Mouse (Mus musculus) lung, postnatal 4 days (tissue): ENCODE data around the gene Ipcef1.
"Not testable (repeated sequence)": the region's sequence is repeated elsewhere in the genome, so short reads cannot be mapped to it uniquely, and the experiment has no call there.

ENCODE experiments used
- DNase-seq, 2 experiments: peaks; one replicate each; pipeline ENCODE4 v3.0.0; 2021

The Ipcef1 gene

DNA sequence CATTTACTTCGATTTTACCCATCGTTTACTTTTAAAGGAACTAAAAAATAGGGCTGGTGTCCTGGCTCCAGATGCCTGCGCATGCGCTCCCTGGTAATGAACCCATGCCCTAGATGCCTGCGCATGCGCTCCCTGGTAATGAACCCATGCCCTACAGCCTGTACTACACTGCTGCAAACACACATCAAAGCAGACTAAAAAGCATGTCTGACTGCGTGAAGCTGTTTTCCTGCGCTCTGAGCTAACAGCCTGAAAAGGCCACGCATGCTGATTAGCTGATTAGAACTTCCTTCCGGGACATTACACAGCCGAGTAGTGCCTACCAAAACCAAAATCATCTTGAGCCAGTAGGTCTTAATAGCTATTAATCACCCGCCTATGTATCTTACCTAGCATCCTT, 16.7 kb downstream of the Ipcef1 start:
- DNase-seq: no peak

DNA sequence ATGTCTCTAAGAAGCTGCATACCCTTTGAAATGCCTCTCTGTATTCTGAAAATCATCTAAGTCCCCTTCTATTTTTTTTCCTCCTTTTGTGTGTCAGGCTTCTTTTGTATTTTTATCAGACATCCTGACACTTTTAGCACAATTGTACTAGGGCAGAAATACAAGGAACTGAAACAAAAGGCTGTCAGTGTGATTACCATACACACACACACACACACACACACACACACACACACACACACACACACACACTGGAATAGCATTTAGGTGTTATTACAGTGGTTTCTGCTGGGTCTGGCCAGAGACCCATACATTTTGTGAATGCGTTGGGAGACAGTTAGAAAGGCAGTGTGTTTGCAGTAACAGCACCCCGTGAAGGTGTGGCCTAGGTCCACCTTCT, 18.8 kb downstream of the Ipcef1 start:
- DNase-seq: no peak

DNA sequence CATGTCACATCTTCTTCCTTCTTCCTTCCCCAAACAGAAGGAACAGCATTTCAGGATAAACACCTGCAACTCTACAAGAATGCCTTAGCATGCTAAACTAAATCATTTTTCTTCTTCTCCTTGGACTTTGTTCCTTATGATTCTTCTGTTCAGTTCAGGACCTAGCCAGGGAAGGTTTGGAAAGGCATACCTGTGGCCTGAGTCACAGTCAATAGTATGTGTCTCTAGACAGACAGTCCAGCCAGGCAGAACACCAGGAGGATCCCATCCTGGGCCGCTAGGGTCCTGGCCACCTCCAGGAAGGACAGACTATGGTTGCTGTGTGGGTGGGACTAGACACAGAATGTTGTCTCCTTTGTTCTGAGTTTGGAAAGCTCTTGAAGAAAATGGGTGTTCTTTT, 27.2 kb downstream of the Ipcef1 start:
- no peak for DNase-seq

DNA sequence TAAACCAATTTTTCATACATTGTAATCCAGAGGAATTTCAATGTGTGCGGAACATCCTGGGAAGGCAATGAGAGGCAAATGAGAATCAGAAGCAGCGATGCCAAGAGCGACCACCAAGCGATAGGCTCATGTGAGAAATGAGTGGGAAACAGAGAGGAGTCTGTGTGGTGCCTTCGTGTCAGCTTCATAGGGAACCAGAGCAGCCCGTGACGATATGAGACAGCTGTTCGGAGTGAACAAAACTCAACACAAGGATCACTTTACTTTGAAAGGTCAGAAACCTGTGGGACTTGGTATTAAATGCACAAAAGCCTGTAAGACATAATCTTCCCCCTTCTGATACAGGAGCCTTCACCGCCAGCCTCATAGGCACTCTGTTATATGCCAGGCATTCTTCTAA, 31.7 kb downstream of the Ipcef1 start:
- no peak for DNase-seq

DNA sequence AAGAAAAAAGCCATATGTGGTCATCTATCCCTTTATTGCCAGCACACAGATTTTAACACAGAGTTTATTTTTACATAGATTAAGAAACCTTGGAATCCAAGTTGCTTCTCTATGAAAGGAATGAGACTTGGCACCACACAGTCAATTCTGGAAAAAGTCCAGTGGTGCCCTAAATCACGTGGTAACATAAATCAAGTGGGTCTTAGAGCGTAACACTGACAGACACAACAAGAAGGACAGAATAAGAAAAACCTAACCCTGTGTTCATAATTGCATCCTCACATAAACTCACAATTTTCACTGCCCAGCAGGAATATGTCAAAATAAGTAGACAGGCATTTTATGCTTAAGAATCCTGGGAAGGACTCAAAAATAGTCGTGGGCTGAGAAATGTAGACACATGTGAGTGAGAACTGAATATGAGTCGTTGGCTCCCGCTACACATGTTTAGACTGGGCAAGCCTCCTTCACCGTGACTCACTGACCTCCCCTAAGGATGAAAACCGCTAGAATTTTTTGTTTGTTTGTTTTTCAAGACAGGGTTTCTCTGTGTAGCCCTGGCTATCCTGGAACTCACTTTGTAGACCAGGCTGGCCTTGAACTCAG, 32.4 kb downstream of the Ipcef1 start:
- DNase-seq: no peak

DNA sequence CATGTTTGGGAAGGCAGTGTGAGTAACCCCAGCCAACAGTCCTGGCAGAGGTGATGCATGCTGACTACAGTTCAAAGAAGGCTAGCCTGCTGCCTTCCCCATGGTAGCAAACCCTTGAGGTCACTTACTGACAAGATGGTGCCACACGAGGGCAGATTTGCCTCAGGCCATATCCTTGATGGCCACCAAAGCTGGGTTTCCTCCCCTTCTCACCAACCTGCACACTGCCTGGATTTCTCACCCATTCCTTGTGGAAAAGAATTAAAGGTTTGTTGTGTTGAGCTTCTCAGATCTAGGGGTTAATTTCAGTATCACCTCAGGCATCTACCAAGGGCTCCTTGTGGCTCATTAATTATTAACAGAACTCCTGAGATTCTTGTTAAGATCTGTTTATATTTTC, 37.1 kb downstream of the Ipcef1 start:
- no peak for DNase-seq

DNA sequence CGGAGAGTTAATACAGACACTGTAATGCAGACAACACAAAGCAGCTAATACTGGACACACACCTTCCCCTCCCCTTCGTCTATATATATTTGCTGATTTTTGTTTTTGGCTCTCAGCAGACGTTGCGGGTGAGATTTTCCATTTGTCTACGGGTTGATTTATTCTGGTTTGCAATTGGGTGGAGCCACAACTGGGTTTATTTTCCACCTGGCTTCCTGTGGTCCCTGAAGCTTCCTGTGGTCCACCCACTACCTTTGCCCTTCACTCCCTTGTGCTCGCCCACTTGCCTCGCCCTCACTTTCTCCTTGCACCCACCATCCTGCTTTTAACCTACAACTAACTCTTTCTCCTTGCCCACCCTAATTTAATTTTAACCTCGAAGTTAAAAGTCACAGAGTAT, 41.7 kb downstream of the Ipcef1 start:
- DNase-seq: no peak

DNA sequence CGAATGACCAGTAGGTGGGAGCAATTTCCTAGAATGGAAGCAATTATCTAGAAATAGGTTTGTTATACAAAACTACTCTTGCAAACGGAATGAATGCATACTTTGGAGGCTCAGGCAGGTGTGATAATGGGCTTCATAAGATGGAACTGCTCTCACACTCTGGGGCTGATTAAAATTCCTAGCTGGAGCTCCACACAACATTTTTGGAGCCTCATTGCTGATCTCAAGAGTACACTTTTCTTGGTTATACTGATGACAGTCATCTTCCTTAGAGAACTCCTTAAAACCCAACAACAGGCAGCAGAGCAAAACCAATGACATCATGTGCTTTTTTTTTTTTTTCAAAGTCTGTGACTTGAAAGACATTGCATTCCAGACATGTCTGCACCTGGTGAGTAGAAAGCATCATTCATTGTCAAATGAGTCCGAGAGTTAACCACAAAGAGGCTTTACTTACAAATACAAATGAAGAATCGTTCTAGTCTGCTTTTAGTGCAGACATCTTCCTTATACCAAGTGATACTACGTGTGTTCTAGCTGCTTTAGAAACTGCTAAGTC, 47.2 kb downstream of the Ipcef1 start:
- no peak for DNase-seq

DNA sequence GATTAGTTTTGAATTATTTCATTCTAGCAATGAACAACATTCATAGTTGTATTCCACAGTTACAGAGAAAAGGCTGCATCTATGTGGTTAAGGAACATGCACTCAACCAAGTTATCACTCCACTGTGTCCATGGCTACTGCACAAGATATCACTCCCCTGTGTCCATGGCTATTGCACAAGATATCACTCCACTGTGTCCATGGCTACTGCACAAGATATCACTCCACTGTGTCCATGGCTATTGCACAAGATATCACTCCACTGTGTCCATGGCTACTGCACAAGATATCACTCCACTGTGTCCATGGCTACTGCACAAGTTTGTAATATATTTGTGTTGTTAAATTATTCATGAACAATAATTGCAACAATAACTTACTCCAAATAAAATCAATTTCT, 48.4 kb downstream of the Ipcef1 start:
- DNase-seq: not testable (repeated sequence)

DNA sequence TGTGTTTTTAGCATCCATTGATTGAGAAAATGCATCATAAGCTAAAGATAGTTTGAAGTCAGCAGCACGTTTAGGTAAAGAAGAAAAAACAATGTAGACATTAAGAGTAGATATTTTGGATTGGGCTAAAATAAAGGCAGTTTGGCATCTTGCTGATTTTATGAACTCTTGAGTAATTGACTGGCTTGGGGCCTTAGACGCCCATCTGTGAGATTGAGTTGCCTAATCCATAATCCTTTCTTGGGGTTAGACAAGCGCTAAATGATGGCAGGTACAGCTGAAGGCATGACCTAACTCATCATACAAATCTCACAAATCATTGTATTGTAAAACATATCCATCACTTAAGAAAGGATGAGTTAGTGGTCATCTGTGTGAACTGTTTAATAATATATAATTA, 52.9 kb downstream of the Ipcef1 start:
- DNase-seq: no peak

DNA sequence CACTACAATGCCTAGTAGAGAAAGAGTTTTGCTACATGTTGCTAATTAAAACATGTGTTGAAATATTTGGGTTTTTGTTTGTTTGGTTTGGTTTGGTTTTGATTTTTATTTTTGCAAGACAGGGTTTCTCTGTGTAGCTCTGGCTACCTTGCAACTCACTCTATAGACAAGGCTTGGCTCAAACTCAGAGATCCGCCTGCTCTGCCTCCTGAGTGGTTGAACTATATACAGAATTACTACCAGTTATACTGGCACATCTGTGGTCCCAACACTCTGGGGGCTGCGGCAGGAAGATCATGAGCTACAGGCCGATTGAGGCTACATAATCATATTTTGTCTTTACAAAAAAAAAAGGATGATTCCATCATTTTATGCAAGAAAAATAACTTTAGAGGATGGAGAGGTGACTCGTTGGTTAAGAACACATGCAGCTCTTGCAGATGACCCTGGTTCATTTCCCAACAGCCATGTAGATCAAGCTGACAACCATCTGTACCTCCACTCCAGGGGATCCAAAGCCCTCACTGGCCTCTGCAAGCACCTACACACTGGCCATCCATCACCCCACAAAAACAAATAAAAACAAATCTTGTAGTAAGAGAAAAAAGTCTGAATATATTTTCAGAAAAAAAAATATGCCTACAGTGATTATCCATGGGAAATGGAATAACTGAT, 53.6 kb downstream of the Ipcef1 start:
- DNase-seq: no peak

DNA sequence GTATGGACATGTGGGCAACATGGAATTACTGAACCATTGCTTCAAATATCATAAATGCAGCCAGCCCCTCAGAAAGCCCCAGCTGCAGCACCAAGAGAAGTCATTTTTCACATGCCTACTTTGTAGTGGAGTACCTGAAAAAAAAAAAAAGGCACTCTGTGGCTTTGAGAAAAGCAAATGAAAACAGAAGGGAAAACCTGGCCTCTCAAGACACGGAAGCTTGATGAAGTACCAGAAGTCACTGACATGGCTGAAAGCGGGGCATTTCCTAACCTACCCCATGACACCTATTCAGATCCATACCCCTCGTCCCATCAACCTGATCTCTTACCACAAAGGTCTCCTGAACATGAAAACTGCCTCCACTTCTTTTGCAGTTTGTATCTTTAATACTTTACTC, 55.4 kb downstream of the Ipcef1 start:
- no peak for DNase-seq

DNA sequence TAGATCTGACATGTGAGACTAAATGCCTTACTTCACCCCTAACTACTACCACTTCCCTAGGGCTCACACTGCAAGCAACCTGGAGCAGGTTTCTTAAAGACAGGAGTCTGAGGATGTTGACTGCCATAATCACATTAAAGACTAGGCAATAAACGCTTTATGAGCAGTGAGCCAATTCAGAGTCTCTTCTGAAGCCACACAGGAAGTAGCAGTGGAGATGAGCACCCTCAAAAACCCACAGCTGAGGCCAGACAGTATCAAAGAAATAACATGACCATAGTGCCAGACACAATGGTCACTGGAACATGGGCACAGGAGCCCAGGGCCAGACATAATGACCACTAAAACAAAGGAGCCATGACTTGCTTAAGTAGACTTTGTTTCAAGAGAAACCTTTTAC, 63.7 kb downstream of the Ipcef1 start:
- DNase-seq: no peak

DNA sequence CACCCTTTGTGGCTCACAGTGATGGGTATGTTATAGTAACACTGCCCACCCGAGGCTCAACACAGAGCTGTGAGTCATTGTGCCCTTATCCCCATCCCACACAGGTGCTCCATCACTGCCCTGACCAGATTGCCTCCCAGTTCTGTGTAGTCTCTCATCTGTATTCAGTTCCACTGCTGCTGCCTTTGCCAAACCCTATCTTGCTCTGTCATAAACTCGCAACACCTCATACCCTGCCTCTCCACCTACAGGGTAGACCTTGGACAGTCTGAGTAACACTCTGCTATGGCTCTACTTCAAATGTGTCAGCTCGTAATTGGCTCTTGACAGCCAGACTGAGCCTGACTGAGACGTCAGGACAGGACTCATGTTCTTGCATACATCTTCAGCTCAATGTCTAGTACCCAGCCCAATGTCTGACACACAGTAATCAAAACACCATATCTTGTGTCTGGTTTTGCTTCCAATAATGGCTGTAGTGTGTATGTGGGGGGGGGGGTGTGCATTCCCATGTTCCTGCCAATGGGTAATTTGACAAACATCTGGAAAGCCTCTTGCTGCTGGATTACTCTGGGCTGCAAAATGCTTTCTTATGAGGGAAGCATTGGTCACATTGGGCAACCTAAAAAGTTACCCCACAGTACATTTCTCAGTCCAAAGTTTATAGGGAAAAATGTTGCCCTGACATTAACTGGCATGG, 64.7 kb downstream of the Ipcef1 start:
- no peak for DNase-seq

DNA sequence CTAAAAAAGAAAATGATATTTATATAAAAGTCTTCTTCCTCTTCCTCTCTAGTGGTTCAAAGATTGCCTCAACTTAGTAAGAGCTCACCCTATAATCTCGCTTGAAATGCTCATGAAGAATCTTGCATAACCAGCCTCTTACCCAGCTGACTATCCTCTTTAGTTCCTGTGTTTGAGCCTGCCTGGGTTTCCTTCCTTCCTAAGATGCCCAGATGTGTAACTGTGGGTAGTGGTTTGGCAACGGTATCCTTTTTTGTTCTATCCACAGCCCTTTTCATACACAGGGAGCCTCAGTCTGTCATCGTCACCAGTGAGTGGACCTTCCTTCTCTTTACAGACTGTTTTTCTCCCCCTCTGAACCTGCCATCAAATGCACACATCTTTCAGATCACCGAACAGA, 66.0 kb downstream of the Ipcef1 start:
- DNase-seq: no peak

DNA sequence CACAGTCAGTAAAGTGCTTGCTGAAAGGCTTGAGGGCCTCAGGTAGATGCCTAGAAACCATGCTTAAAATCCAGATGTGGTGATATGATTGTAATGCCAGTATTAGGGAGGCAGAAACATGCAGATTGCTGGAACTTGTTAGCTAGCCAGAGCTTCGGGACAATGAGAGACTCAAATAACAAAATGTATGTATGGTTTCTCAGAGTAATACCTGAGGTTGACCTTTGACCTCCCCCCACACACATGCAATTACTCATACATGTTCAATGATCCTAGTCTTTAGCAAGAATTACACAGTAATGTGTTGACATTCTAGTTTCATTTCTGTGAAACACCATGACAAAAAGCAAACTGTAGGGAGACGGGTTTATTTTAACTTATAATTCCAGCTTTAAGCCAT, 68.8 kb downstream of the Ipcef1 start:
- no peak for DNase-seq

DNA sequence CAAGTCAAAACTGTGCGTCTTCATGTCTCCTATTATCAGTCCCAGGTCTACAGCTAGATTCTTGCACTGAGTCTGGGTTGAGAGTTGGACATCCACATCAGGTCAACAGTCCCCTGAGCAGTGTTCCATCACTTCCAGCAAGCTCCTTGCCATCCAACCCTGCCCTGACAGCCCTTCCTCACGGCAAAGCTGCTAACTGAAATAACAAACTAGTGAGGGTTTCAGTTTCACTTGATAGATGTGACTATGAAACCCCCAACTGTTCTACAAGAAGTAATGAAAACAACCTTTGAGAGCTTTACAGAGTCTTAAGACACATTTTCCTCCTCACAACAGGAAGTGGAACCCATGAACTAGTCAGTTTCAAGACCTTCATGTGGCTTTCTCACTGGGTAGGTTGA, 69.5 kb downstream of the Ipcef1 start:
- DNase-seq: no peak

DNA sequence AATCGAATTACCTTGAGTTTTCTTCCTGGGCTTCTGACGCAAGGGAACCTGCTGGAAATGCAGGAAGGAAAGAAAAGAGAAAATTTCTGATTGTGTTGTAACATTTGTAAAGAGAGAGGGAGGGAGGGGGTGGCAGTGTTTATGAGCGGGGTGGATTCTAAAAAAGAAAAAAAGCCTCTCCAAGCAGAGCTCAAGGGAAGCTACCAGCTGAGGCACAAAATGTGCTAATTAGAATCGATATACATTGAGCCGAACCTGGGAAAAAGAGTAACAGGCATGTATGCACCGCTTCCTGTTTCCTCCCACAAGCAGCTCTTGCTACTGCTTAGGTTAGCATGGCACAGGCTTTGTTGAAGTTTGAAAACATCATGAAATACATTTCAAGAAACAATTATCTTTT, 72.0 kb downstream of the Ipcef1 start:
- DNase-seq: no peak

DNA sequence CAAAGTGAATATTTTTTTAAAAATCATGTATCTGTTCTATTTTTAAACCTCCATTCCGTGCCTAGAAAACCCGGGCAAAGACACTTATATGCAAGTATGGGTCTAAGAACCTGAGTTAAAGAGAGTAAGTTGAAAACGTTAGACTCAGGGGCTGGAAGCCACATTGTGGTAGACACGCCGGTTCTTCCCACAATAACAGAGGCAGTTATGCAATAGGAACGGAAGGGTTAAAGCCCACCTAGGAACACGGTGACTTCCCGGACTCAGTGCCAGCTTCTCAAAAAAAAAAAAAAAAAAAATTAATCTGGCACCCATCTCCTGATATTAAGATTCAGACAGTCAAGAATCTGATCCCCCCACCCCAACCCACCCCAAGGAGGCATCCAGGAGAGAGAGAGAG, 72.5 kb downstream of the Ipcef1 start:
- no peak for DNase-seq

DNA sequence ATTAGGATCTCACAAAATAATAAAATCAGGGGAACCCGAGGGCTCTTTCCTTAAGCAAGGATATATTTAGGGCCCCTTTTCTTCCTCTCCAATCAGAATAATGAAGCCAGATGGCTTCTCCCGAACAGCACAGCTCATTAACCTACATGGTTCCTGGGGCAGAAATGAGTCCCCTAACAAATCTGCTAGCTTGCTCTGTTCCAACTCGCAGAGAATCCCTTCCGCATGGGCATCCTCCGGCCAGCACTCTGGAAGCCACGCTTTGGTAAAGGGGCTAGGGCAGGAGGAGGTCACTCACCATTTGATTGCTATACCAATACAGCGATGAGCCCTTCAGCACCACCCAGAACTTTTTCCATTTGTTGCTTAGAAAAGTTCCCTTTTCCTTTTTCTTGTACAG, 73.1 kb downstream of the Ipcef1 start:
- no peak for DNase-seq

DNA sequence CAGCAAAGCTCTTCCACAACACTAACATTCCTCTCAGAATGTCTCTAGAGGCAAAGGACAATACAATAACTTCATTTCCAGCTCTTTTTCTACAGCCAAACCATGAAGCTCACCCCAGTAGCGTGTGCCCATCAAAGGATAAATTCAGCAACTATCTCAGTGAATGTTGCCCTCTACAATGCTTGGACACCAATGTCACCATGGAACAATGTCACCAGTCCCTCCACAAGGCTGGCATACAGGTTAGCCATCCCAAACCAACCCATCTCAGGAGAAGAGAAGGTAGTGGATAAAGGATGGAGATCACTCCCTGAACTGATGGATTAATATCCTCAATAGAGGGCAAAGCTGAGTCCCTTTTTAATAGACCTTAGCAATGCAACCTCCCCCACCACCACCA, 73.5 kb downstream of the Ipcef1 start:
- no peak for DNase-seq

DNA sequence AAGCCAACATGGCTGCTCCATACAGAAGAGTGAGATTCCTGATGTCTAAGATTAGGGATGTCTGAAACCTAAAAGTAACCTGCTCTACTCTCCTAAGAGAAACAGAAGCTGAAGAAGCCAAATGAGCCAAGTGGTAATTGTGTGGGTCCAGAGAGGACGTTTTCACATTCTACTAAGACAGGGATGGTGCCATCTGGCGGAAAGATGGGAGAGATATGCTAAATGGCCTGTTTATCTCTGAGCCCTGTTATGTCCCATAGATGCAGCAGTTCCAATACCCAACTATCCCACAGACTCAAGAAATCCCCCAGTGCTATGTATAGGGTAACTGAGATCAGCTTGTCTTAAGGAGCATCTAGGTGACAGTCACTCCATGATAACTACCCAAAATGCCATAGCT, 74.4 kb downstream of the Ipcef1 start:
- no peak for DNase-seq

DNA sequence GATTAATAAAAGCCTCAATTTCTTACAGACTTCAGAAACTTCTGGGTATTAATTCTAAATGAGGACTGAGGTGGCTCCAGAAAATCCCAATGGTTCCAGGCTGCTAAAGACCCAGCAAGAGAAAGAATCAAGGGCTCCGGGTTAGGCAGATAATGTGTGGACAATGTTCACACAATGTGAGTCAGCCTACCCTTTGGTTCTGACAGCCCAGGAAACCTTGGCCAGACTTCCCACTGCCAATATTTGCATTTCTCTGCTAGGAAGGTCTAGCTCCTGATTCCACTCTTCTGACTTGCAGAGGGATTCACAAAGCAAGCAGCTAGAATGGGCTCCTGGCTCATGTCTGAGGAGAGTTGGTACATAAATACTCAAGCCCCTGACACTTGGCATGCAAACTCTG, 83.9 kb downstream of the Ipcef1 start:
- DNase-seq: no peak

DNA sequence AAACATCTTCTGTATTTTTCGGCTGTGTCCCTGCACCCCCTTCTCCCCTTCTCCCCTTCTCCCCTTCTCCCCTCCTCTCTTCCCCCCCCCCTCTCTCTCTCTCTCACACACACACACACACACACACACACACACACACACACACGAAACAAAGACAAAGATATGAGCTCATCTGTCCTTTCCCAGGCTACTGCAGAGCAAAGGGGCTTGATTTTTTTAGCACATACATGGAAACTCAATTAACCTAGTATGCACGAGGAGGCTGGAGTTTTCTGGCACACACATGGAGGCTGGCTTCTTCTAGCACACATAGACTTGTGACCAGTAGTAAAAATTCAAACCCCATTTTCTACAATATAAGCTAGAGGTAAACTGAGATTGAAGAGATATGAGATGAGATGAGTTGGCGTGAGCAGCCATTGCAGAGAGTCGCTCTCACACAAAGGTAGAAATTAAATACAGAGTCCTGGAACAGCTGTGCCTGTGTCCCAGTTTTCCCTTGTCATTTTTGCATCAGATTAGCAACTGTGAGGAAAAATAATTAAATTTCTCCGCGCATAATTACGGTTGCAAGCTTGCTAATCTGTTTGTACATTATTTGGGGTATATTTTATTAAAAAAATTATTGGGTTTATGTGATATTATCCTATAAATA, 84.6 kb downstream of the Ipcef1 start:
- DNase-seq: no peak
